Mouse (Mus musculus): Measurements from ENCODE around the gene Bricd5.

Gene Bricd5

GRCm38 (mm10) chr17:24485090-24485860 lies 11.6 kb downstream of the Bricd5 start:
- peak; percentile 32 for DNase-seq

GRCm38 (mm10) chr17:24488186-24488661 lies 14.5 kb downstream of the Bricd5 start, which contains the start of gene Caskin1:
Gene Caskin1, plus strand, starts transcription at chr17:24488601.
- no peak for DNase-seq

GRCm38 (mm10) chr17:24488662-24489264 lies 15.1 kb downstream of the Bricd5 start:
- DNase-seq: no peak

- no peak for DNase-seq
Observed at GRCm38 (mm10) chr17:24489265-24490030, 15.8 kb downstream of the Bricd5 start.

- DNase-seq: no peak
Observed at GRCm38 (mm10) chr17:24490399-24490798, 16.7 kb downstream of the Bricd5 start.

- DNase-seq: peak; percentile 46
Observed at GRCm38 (mm10) chr17:24494627-24495335, 21.1 kb downstream of the Bricd5 start.

GRCm38 (mm10) chr17:24495443-24495842 lies 21.8 kb downstream of the Bricd5 start:
- no peak for DNase-seq

GRCm38 (mm10) chr17:24496026-24496425 lies 22.3 kb downstream of the Bricd5 start:
- no peak for DNase-seq

- no peak for DNase-seq
Observed at GRCm38 (mm10) chr17:24502208-24502607, 28.5 kb downstream of the Bricd5 start.

GRCm38 (mm10) chr17:24504085-24504484 lies 30.4 kb downstream of the Bricd5 start:
- DNase-seq: no peak

GRCm38 (mm10) chr17:24505286-24505955 lies 31.7 kb downstream of the Bricd5 start:
- no peak for DNase-seq

- DNase-seq: no peak
Observed at GRCm38 (mm10) chr17:24506332-24507070, 32.8 kb downstream of the Bricd5 start.

- DNase-seq: no peak
Observed at GRCm38 (mm10) chr17:24507129-24507664, 33.5 kb downstream of the Bricd5 start.

- DNase-seq: no peak
Observed at GRCm38 (mm10) chr17:24507806-24508460, 34.2 kb downstream of the Bricd5 start.

GRCm38 (mm10) chr17:24513609-24514008 lies 39.9 kb downstream of the Bricd5 start:
- peak; percentile 15 for DNase-seq

GRCm38 (mm10) chr17:24514270-24515257 lies 40.9 kb downstream of the Bricd5 start:
- no peak for DNase-seq

GRCm38 (mm10) chr17:24520450-24520849 lies 46.8 kb downstream of the Bricd5 start:
- no peak for DNase-seq

GRCm38 (mm10) chr17:24524734-24525133 lies 51.0 kb downstream of the Bricd5 start:
- no peak for DNase-seq
